Mouse (Mus musculus) lung, postnatal 0 days (tissue): ENCODE results near the gene 4930556J24Rik. TPM values are rescaled to one million over a fixed set of nuclear protein-coding genes. Genes with fewer than 3 reads are reported as not detected.
"Not testable (repeated sequence)": the region's sequence is repeated elsewhere in the genome, so short reads cannot be mapped to it uniquely, and the experiment has no call there.

Experiments used
- ATAC-seq: fragments of 200-750 bp; cut with Nextera tagmentation; 2 replicates; pipeline ENCODE4 v1.8.0; 2017; ENCODE audit warnings: moderate library complexity
- DNase-seq: peaks from one replicate; pipeline ENCODE4 v3.0.0-alpha.2; 2016; ENCODE audit warnings: low spot score
- H3K27ac ChIP-seq: fragments of 300-500 bp; sonication (generic); 2 replicates; pipeline ENCODE4 v1.5.1; 2014; ENCODE audit warnings: antibody characterized with exemption, mild to moderate bottlenecking, low read length, mixed read lengths
- H3K27me3 ChIP-seq: fragments of 300-500 bp; sonication (generic); replicated peaks from 2 replicates; pipeline ENCODE4 v1.6.1; 2014; ENCODE audit warnings: low read length, mixed read lengths; ENCODE audit not compliant: insufficient read depth
- H3K36me3 ChIP-seq: fragments of 300-500 bp; sonication (generic); 2 replicates; pipeline ENCODE4 v1.6.1; 2014; ENCODE audit warnings: low read length, mixed read lengths; ENCODE audit not compliant: insufficient read depth
- H3K4me1 ChIP-seq: fragments of 300-500 bp; sonication (generic); 2 replicates; pipeline ENCODE4 v1.6.1; 2014; ENCODE audit warnings: antibody characterized with exemption, low read depth, low read length, mixed read lengths; ENCODE audit not compliant: insufficient read depth
- H3K4me2 ChIP-seq: fragments of 300-500 bp; sonication (generic); replicated peaks from 2 replicates; pipeline ENCODE4 v1.6.1; 2014; ENCODE audit warnings: low read depth, mild to moderate bottlenecking, low read length, moderate library complexity, mixed read lengths
- H3K4me3 ChIP-seq: fragments of 300-500 bp; sonication (generic); 2 replicates; pipeline ENCODE4 v1.5.1; 2014; ENCODE audit warnings: low read depth, low read length
- H3K9ac ChIP-seq: fragments of 300-500 bp; sonication (generic); replicated peaks from 2 replicates; pipeline ENCODE4 v1.6.1; 2014; ENCODE audit warnings: low read depth, mild to moderate bottlenecking
- H3K9me3 ChIP-seq: fragments of 300-500 bp; sonication (generic); 2 replicates; pipeline ENCODE4 v1.6.1; 2016; ENCODE audit warnings: low read length, mixed read lengths
- CTCF ChIP-seq: IDR thresholded peaks from 2 replicates; pipeline ENCODE4 v1.5.1; 2016; ENCODE audit warnings: antibody characterized with exemption, mild to moderate bottlenecking
- EP300 ChIP-seq: IDR thresholded peaks from 2 replicates; pipeline ENCODE4 v1.6.1; 2016; ENCODE audit warnings: antibody characterized with exemption, mild to moderate bottlenecking, control low read depth
- WGBS: fragments of 180-500 bp; shearing (Covaris S2); extraction: QIAGEN DNeasy Blood & Tissue Kit; methylation state at CpG from one replicate; pipeline ENCODE4 v1.1.7; 2014; 5-methylcytosine and 5-hydroxymethylcytosine counted together
- polyA plus RNA-seq: library from polyadenylated mRNA; unstranded; fragments of >200 nt; fragmentation: Nextera tagmentation; extraction: Ambion mirVana; gene quantifications from 2 replicates; pipeline ENCODE4 v1.2.1, GENCODE M21; 2015

4930556J24Rik gene
- polyA plus RNA-seq, 1 experiment from 2014 or later, result not detected

DNA sequence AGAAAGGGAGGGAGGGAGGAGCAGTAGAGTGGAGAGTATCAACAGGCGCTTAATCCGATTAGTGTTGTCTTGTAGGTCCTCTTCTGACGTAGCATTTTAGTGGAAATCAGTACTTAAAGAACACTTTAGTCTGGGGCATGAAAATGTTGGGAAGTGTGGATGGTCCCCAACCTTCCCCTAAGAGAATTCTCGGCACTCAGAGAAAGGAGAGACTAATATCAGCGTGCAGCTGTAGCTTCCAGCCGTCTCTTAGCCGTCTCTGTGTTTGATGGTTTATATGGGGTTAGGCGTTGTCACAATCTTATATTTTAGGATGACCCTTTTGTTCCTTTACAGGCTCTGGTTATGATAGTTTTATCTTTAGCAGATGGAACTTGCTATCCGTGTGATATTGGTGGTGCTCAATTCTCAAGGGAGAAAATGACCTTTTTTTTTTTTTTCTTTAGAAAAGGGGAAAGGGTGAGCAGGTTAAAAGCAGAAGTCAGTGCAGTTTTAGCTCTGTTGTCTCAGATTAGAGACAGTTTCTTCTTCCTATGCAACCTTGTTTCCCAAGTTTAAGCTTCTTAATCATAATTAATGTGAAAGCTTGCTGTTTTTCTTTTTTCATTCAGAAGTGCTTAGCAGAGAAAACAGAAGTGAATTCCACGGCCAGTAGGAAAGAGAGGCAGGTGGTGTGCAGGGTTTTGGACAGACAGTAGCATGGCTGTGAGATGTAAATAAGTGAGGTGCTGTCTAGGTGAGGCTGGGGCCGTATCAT, 12.0 kb downstream of the 4930556J24Rik start:
- no peaks in the 10 kb centered on the region for H3K27me3 ChIP-seq
- ATAC-seq (no peak), DNase-seq (no peak)
- peak overlapping the region; percentile 82 for H3K27ac ChIP-seq
- 11% methylated on average over 11 of the region's 11 CpGs for WGBS
- H3K4me1 ChIP-seq, result no peaks in the 10 kb centered on the region; the same call in 1 of the 2 replicates
- H3K36me3 ChIP-seq, result peaks cover 1% of the 10 kb centered on the region; the same call in 1 of the 2 replicates
- no peaks in the 10 kb centered on the region for H3K9me3 ChIP-seq
- peak overlapping the region; percentile 64 for H3K4me3 ChIP-seq
- peak overlapping the region; percentile 75 for H3K4me2 ChIP-seq
- H3K9ac ChIP-seq, result peak overlapping the region; percentile 68
- TF ChIP-seq CTCF, result no peak
- TF ChIP-seq EP300, result no peak

DNA sequence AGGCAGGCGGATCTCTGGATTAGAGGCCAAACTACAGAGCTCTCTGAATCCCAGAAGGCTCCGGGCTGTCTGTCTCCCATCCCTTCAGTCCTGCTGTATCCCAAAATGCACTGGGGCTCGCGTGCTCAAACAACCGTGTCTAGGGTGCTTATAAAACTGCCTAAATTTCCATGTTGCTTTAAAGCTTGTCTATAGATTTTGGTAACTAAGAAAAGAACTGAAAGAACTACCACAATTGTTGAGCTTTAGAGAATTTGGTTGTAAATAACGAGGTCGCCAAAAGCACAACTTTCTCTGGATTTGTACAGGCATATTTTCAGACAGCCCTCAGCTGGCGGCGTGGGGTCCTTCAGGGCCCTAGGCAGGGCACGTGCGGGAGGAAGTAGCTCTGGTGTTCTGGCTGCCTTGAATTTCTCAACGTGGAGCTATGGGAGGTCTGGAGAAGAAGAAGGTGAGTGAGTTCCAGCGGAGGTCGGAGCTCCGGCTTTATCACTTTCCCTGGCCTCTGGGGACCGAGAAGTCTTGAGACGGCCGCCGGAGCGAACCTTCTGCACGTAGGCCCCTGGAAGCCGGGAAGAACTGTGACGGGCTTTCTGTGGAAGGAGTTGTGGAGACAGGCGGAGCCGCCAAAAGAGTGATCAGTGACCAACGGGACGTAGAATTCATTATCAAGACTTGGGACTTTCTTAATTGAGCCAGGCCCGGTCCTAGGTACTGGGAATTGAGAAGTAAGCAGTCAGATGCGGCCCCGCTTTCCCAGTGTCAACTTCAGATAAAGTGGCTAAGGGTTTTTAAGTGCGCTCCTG, 12.8 kb downstream of the 4930556J24Rik start, which contains the start of gene Pes1:
Gene Pes1, plus strand, starts transcription at position 366 of the 806 bp plus-strand sequence.
- Histone ChIP-seq H3K9me3 (no peaks in the 10 kb centered on the region), H3K27ac (peak within 1 kb of the TSS; percentile 82), H3K4me2 (peak within 1 kb of the TSS; percentile 75), H3K9ac (peak within 1 kb of the TSS; percentile 68), H3K27me3 (no peaks in the 10 kb centered on the region), H3K4me1 (no peaks in the 10 kb centered on the region; the same call in 1 of the 2 replicates), H3K4me3 (peak within 1 kb of the TSS; percentile 64), H3K36me3 (no peaks in the 10 kb centered on the region)
- 0 out of 2 replicates have a peak, but pooled peaks have one; percentile 20 for TF ChIP-seq CTCF
- peak; percentile 96 for TF ChIP-seq EP300
- DNase-seq, result peak; percentile 93
- under 1% methylated on average over 31 of the region's 31 CpGs for WGBS
- ATAC-seq, result peak; percentile 97

DNA sequence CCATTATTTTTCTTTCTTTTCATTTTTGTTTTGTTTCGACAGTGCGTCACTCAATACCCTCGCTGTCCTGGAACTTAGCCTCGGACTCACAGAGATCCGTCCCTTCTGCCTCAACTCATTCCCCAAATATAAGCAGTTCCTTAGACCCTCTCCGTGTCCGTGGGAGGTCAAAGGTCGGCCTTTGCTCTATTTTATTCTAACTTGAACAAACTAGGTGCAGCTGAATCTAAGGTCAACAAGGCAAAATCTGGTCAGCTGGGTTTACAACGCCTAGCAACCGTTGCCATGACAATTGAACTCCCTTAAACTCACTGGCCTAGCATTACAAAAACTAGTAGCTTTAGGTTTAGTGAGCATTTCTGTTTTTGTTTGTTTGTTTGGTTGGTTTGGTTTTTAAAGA, 13.4 kb downstream of the 4930556J24Rik start:
- H3K27ac ChIP-seq, result peak overlapping the region; percentile 82; the same call in 1 of the 2 replicates
- no peak overlapping the region for H3K4me3 ChIP-seq
- H3K4me1 ChIP-seq, result no peaks in the 10 kb centered on the region; the same call in 1 of the 2 replicates
- H3K9ac ChIP-seq, result no peak overlapping the region
- no peaks in the 10 kb centered on the region for H3K27me3 ChIP-seq
- no peak for DNase-seq
- no peak; the same call in 1 of the 2 replicates for ATAC-seq
- H3K9me3 ChIP-seq, result no peaks in the 10 kb centered on the region
- peak overlapping the region; percentile 75 for H3K4me2 ChIP-seq
- TF ChIP-seq CTCF (no peak), EP300 (no peak)
- no peaks in the 10 kb centered on the region for H3K36me3 ChIP-seq
- WGBS, result 85% methylated on average over 10 of the region's 10 CpGs

DNA sequence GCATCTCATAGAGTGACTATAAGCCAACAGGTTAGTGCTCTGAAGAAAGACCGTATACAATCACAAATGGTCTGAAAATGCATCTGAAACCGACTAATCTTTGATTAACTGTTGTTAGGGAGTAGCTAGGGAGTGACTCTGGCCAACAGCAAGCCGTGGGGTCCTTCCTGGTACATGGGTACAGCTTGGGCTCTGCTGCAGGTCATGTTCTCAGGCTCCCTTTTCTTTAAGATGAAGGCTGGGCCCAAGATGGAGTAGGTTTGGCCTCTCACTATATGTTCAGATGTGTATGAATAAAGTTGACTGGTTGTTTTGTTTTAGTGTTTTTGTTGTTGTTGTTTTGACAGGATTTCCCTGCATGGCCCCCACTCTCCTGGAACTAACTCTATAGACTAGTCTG, 14.8 kb downstream of the 4930556J24Rik start:
- Histone ChIP-seq H3K9me3 (no peaks in the 10 kb centered on the region), H3K4me3 (no peak overlapping the region), H3K27ac (no peak overlapping the region), H3K4me1 (no peaks in the 10 kb centered on the region; the same call in 1 of the 2 replicates), H3K4me2 (no peak overlapping the region), H3K36me3 (no peaks in the 10 kb centered on the region), H3K9ac (no peak overlapping the region), H3K27me3 (no peaks in the 10 kb centered on the region)
- DNase-seq, result no peak
- TF ChIP-seq CTCF (no peak), EP300 (no peak)
- no peak for ATAC-seq
- WGBS, result 63% methylated on average over 3 of the region's 3 CpGs

DNA sequence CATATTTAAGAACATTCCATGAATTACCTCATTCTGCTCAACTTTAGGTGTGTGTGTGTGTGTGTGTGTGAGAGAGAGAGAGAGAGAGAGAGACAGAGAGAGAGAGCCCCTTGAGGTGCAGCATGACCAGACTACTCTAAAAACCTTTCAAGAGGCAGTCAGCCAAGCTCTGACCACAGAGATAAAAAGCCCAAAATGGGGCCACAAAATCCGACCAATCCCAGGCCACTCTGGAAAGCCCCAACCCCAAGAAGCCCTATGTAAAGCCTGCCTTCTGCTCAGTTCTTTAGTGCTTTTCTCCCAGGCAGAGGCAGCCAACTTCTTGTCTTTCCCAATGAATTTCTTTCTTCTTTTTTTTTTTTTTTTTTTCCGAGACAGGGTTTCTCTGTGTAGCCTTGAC, 15.7 kb downstream of the 4930556J24Rik start:
- Histone ChIP-seq H3K9me3 (no peaks in the 10 kb centered on the region), H3K4me2 (no peak overlapping the region), H3K27me3 (no peaks in the 10 kb centered on the region), H3K4me3 (no peak overlapping the region), H3K36me3 (no peaks in the 10 kb centered on the region), H3K27ac (no peak overlapping the region), H3K9ac (no peak overlapping the region), H3K4me1 (no peaks in the 10 kb centered on the region; the same call in 1 of the 2 replicates)
- DNase-seq (no peak), ATAC-seq (no peak)
- WGBS, result 39% methylated on average over 2 of the region's 2 CpGs
- TF ChIP-seq EP300 (no peak), CTCF (no peak)

DNA sequence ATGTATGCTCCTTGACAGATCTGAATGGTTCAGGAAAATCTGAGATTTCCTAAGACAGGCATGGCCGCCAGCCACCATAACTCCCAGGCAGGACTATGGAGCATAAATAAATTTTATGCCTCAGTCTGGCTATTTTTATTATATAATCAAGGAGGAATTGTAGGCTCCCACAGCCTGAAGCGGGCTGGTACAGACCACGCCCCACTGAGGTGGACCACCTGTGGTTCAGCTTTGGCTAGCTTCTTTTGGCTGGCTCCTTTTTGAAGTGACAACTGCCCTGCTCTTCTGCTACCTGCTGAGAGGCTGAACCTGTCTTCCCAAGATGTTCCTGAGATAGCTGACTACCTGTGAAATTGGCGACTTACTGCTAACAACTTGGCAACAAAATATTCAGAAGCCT, 21.2 kb downstream of the 4930556J24Rik start:
- H3K4me3 ChIP-seq, H3K4me1 ChIP-seq, H3K27me3 ChIP-seq, DNase-seq, H3K27ac ChIP-seq, H3K4me2 ChIP-seq, H3K9me3 ChIP-seq, ATAC-seq, H3K36me3 ChIP-seq, H3K9ac ChIP-seq: not testable (repeated sequence)
- WGBS, result 74% methylated on average over 4 of the region's 4 CpGs

DNA sequence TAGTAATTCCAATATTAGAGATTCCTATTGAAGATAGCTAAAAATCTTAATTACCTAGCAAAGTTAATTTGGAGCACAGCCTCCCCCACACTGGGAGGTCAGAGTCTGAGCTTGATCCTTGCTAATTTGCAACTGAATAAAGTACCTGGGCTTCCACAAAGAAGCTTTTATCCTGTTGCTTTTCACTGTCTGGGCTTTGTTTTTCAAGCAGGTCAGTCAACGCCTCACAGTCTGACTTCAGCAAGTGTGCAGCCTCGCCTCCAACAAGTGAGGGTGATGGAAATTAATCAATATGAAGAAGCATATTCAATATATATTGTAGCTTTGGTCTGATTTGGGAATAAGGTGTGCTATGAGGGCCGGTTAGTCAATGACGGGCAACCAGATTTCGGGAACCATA, 21.7 kb downstream of the 4930556J24Rik start:
- H3K36me3 ChIP-seq, H3K4me1 ChIP-seq, H3K4me2 ChIP-seq, DNase-seq, ATAC-seq, H3K9me3 ChIP-seq, H3K27me3 ChIP-seq, H3K9ac ChIP-seq, H3K27ac ChIP-seq, H3K4me3 ChIP-seq: not testable (repeated sequence)
- WGBS, result 84% methylated on average over 5 of the region's 5 CpGs
